Mouse (Mus musculus): Measurements from ENCODE around the gene AI837181. TPM values are rescaled to one million over a fixed set of nuclear protein-coding genes. Genes with fewer than 3 reads are reported as not detected.

The AI837181 gene
- polyA plus RNA-seq, 1 experiment from 2014 or later, result 36.7 TPM

GRCm38 (mm10) chr19:5465037-5465436, 40.1 kb downstream of the AI837181 start:
- ATAC-seq, result no peak
- H3K27me3 ChIP-seq (replicated peaks; ENCODE audit: control insufficient read depth, insufficient read depth, low read length), result no peaks in the 10 kb centered on the region
- no peak overlapping the region for H3K27ac ChIP-seq (ENCODE audit: low read depth, low read length)
- no peaks in the 10 kb centered on the region for H3K9me3 ChIP-seq (replicated peaks; ENCODE audit: control insufficient read depth, low read length)
- H3K4me2 ChIP-seq (ENCODE audit: low read length), result no peak overlapping the region
- WGBS, result 97% methylated on average over 8 of the region's 8 CpGs
- peaks cover 58% of the 10 kb centered on the region for H3K36me3 ChIP-seq (ENCODE audit: control insufficient read depth, insufficient read depth, low read length)
- peaks cover 11% of the 10 kb centered on the region for H3K4me1 ChIP-seq (ENCODE audit: control insufficient read depth, insufficient read depth, low read length)
- no peak for DNase-seq (ENCODE audit: low spot score)
- H3K4me3 ChIP-seq (ENCODE audit: low read depth, low read length), result no peak overlapping the region
- H3K9ac ChIP-seq (ENCODE audit: low read length), result no peak overlapping the region

GRCm38 (mm10) chr19:5466916-5467500, 42.1 kb downstream of the AI837181 start:
- Histone ChIP-seq H3K27ac (ENCODE audit: low read depth, low read length) (no peak overlapping the region), H3K9ac (ENCODE audit: low read length) (no peak overlapping the region), H3K27me3 (replicated peaks; ENCODE audit: control insufficient read depth, insufficient read depth, low read length) (no peaks in the 10 kb centered on the region), H3K4me3 (ENCODE audit: low read depth, low read length) (no peak overlapping the region), H3K4me2 (ENCODE audit: low read length) (no peak overlapping the region), H3K9me3 (replicated peaks; ENCODE audit: control insufficient read depth, low read length) (no peaks in the 10 kb centered on the region), H3K4me1 (ENCODE audit: control insufficient read depth, insufficient read depth, low read length) (0 out of 2 replicates have a peak, but pooled peaks cover 4% of the 10 kb centered on the region), H3K36me3 (ENCODE audit: control insufficient read depth, insufficient read depth, low read length) (peaks cover 56% of the 10 kb centered on the region)
- DNase-seq (ENCODE audit: low spot score), result no peak
- no peak for ATAC-seq
- 95% methylated on average over 6 of the region's 6 CpGs for WGBS

- Histone ChIP-seq H3K27me3 (replicated peaks; ENCODE audit: control insufficient read depth, insufficient read depth, low read length) (no peaks in the 10 kb centered on the region), H3K4me1 (ENCODE audit: control insufficient read depth, insufficient read depth, low read length) (0 out of 2 replicates have a peak, but pooled peaks cover 4% of the 10 kb centered on the region), H3K27ac (ENCODE audit: low read depth, low read length) (no peak within 1 kb of the TSS), H3K9me3 (replicated peaks; ENCODE audit: control insufficient read depth, low read length) (no peaks in the 10 kb centered on the region), H3K4me3 (ENCODE audit: low read depth, low read length) (no peak within 1 kb of the TSS), H3K4me2 (ENCODE audit: low read length) (no peak within 1 kb of the TSS), H3K9ac (ENCODE audit: low read length) (no peak within 1 kb of the TSS), H3K36me3 (ENCODE audit: control insufficient read depth, insufficient read depth, low read length) (peaks cover 43% of the 10 kb centered on the region)
- ATAC-seq (no peak), DNase-seq (ENCODE audit: low spot score) (no peak)
- WGBS, result 65% methylated on average over 5 of the region's 5 CpGs
These were observed 43.4 kb downstream of the AI837181 start, which contains the start of gene Ctsw for GRCm38 (mm10) chr19:5468374-5468773. Gene Ctsw (minus strand): TSS chr19:5468507.

GRCm38 (mm10) chr19:5471846-5472245, 46.9 kb downstream of the AI837181 start:
- Histone ChIP-seq H3K4me3 (ENCODE audit: low read depth, low read length) (no peak overlapping the region), H3K27ac (ENCODE audit: low read depth, low read length) (no peak overlapping the region), H3K9ac (ENCODE audit: low read length) (no peak overlapping the region), H3K9me3 (replicated peaks; ENCODE audit: control insufficient read depth, low read length) (no peaks in the 10 kb centered on the region), H3K4me2 (ENCODE audit: low read length) (no peak overlapping the region), H3K27me3 (replicated peaks; ENCODE audit: control insufficient read depth, insufficient read depth, low read length) (no peaks in the 10 kb centered on the region), H3K4me1 (ENCODE audit: control insufficient read depth, insufficient read depth, low read length) (peaks cover 10% of the 10 kb centered on the region; the same call in 1 of the 2 replicates), H3K36me3 (ENCODE audit: control insufficient read depth, insufficient read depth, low read length) (peaks cover 12% of the 10 kb centered on the region)
- no peak for ATAC-seq
- 47% methylated on average over 5 of the region's 5 CpGs for WGBS
- no peak for DNase-seq (ENCODE audit: low spot score)

GRCm38 (mm10) chr19:5472857-5473256, 47.9 kb downstream of the AI837181 start:
- peaks cover 2% of the 10 kb centered on the region; the same call in 1 of the 2 replicates for H3K36me3 ChIP-seq (ENCODE audit: control insufficient read depth, insufficient read depth, low read length)
- H3K27ac ChIP-seq (ENCODE audit: low read depth, low read length), result no peak overlapping the region
- no peak overlapping the region for H3K4me2 ChIP-seq (ENCODE audit: low read length)
- ATAC-seq (no peak), DNase-seq (ENCODE audit: low spot score) (no peak)
- peaks cover 10% of the 10 kb centered on the region; the same call in 1 of the 2 replicates for H3K4me1 ChIP-seq (ENCODE audit: control insufficient read depth, insufficient read depth, low read length)
- H3K4me3 ChIP-seq (ENCODE audit: low read depth, low read length), result no peak overlapping the region
- 77% methylated on average over 3 of the region's 3 CpGs for WGBS
- no peak overlapping the region for H3K9ac ChIP-seq (ENCODE audit: low read length)
- H3K9me3 ChIP-seq (replicated peaks; ENCODE audit: control insufficient read depth, low read length), result no peaks in the 10 kb centered on the region
- H3K27me3 ChIP-seq (replicated peaks; ENCODE audit: control insufficient read depth, insufficient read depth, low read length), result no peaks in the 10 kb centered on the region

GRCm38 (mm10) chr19:5473720-5474119, 48.8 kb downstream of the AI837181 start, which contains the start of gene Efemp2:
Gene Efemp2 (plus strand): TSS chr19:5473954.
- under 1% methylated on average over 22 of the region's 22 CpGs for WGBS
- Histone ChIP-seq H3K4me1 (ENCODE audit: control insufficient read depth, insufficient read depth, low read length) (peaks cover 10% of the 10 kb centered on the region; the same call in 1 of the 2 replicates), H3K27ac (ENCODE audit: low read depth, low read length) (no peak within 1 kb of the TSS), H3K9ac (ENCODE audit: low read length) (peak within 1 kb of the TSS; percentile 78), H3K36me3 (ENCODE audit: control insufficient read depth, insufficient read depth, low read length) (peaks cover 4% of the 10 kb centered on the region; the same call in 1 of the 2 replicates), H3K27me3 (replicated peaks; ENCODE audit: control insufficient read depth, insufficient read depth, low read length) (no peaks in the 10 kb centered on the region), H3K9me3 (replicated peaks; ENCODE audit: control insufficient read depth, low read length) (no peaks in the 10 kb centered on the region), H3K4me2 (ENCODE audit: low read length) (peak within 1 kb of the TSS; percentile 94), H3K4me3 (ENCODE audit: low read depth, low read length) (peak within 1 kb of the TSS; percentile 55)
- peak; percentile 64 for ATAC-seq
- peak; percentile 85 for DNase-seq (ENCODE audit: low spot score)

- Histone ChIP-seq H3K4me3 (ENCODE audit: low read depth, low read length) (peak overlapping the region; percentile 55), H3K4me2 (ENCODE audit: low read length) (peak overlapping the region; percentile 94), H3K27ac (ENCODE audit: low read depth, low read length) (no peak overlapping the region; the same call in 1 of the 2 replicates), H3K9me3 (replicated peaks; ENCODE audit: control insufficient read depth, low read length) (no peaks in the 10 kb centered on the region), H3K27me3 (replicated peaks; ENCODE audit: control insufficient read depth, insufficient read depth, low read length) (no peaks in the 10 kb centered on the region), H3K9ac (ENCODE audit: low read length) (peak overlapping the region; percentile 78), H3K36me3 (ENCODE audit: control insufficient read depth, insufficient read depth, low read length) (peaks cover 5% of the 10 kb centered on the region; the same call in 1 of the 2 replicates), H3K4me1 (ENCODE audit: control insufficient read depth, insufficient read depth, low read length) (peaks cover 10% of the 10 kb centered on the region; the same call in 1 of the 2 replicates)
- DNase-seq (ENCODE audit: low spot score) (peak; percentile 34), ATAC-seq (peak; percentile 66)
- under 1% methylated on average over 43 of the region's 68 CpGs for WGBS
These were observed 49.5 kb downstream of the AI837181 start for GRCm38 (mm10) chr19:5474281-5475068.

- H3K27ac ChIP-seq (ENCODE audit: low read depth, low read length), result no peak overlapping the region; the same call in 1 of the 2 replicates
- 28% methylated on average over 13 of the region's 13 CpGs for WGBS
- peak overlapping the region; percentile 55 for H3K4me3 ChIP-seq (ENCODE audit: low read depth, low read length)
- DNase-seq (ENCODE audit: low spot score), result no peak
- peaks cover 10% of the 10 kb centered on the region; the same call in 1 of the 2 replicates for H3K4me1 ChIP-seq (ENCODE audit: control insufficient read depth, insufficient read depth, low read length)
- ATAC-seq, result no peak
- no peaks in the 10 kb centered on the region for H3K9me3 ChIP-seq (replicated peaks; ENCODE audit: control insufficient read depth, low read length)
- H3K36me3 ChIP-seq (ENCODE audit: control insufficient read depth, insufficient read depth, low read length), result peaks cover 11% of the 10 kb centered on the region; the same call in 1 of the 2 replicates
- H3K4me2 ChIP-seq (ENCODE audit: low read length), result peak overlapping the region; percentile 94
- H3K9ac ChIP-seq (ENCODE audit: low read length), result peak overlapping the region; percentile 78
- no peaks in the 10 kb centered on the region for H3K27me3 ChIP-seq (replicated peaks; ENCODE audit: control insufficient read depth, insufficient read depth, low read length)
These were observed 50.2 kb downstream of the AI837181 start for GRCm38 (mm10) chr19:5475069-5475714.
